Mouse (Mus musculus): ENCODE results near the gene Fam43a.

The Fam43a gene

GRCm38 (mm10) chr16:30595835-30596557 lies 3.5 kb upstream of the Fam43a start:
- no peak for DNase-seq (ENCODE audit: low spot score)

DNA sequence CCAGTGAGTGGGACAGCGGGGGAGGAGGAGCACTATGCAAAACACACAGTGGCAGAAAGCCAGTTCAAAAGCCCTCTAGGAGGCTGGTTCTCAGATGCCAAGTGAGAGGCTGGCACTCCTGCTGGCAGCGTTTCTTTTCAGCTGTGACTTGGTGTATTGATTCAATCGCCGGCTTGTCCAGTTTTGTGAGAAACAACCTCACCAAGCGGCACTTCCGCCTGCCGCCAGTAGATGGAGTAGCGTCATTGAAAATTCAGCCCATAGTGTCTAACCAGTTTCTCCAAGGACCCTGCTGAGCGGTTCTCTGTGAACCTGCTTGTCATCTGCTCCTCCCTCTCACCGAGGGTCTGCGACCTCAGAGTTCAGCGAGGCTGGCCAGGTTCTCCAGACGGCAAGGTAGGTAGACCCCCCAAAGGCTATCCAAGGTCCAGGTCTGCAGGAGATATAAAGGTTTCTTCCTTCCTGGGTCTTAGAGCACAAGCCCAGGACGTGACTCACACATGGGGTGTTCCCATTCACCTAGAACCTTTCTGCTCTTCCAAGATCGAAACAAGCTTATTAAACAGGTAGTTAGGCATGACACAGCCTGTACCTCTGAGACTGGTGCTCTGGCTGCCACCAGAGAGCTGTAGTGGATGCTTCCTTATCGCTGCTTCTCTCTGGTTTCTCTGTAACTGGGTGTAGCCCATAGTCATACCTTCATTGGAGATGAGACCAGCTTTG lies 2.4 kb upstream of the Fam43a start:
- peak; percentile 68 for DNase-seq (ENCODE audit: low spot score)

DNA sequence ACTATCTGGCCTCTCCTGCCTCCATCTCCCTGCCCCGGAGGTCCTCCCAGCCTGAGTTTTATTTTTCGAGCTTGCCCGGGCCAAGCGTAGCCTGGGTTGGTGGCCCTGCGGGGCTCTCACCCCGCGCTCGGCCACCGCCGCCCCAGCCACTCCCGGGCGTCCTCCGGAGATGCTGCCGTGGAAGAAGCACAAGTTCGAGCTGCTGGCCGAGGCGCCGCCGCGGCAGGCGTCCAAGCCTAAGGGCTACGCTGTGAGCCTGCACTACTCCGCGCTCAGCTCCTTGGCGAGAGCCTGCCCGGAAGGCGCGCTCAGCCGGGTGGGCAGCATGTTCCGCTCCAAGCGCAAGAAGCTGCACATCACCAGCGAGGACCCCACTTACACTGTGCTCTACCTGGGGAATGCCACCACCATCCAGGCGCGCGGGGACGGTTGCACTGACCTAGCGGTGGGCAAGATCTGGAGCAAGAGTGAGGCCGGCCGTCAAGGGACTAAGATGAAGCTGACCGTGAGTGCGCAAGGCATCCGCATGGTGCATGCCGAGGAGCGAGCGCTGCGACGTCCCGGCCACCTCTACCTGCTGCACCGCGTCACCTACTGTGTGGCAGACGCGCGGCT lies 1.0 kb downstream of the Fam43a start:
- DNase-seq (ENCODE audit: low spot score) = peak; percentile 27

GRCm38 (mm10) chr16:30601046-30601832 lies 1.7 kb downstream of the Fam43a start:
- peak; percentile 25 for DNase-seq (ENCODE audit: low spot score)

DNA sequence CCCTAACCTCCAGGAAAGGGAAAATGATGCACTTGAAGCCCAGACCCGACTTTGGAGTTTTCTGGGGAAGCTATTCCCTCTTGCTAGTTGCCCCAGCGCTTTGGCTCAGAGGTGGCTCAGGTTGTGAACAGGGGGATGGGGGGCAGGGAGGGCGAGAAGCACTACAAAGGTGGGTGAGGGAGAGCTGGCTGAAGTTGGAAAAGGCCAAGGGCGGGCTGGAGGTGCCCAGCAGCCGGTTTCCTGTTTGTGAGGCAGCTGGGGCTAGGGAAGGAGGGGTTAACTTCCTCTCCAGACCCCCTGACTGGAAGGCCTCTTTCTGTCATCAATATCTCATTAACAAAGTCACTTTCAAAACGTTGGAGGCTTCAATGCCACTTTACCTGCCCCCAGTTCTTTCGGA lies 2.4 kb downstream of the Fam43a start:
- DNase-seq (ENCODE audit: low spot score) = no peak

- DNase-seq (ENCODE audit: low spot score) = no peak
These were observed 3.4 kb downstream of the Fam43a start for GRCm38 (mm10) chr16:30602684-30603530.

DNA sequence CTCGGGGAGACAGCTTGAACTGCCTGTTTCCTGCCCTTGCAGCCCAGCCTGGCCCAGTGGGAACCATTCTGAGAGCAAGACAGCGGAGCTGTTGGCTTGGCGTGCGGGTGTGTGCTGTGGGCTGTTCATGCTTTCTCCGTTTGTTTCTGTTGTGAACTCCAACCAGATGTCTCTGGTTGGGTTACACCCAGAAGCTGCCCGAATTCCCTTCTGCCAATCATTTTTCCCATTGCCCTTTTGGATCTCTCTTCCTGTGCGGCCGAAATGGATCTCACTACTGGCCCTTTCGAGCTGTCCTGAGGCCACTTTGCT lies 4.0 kb downstream of the Fam43a start:
- DNase-seq (ENCODE audit: low spot score) = no peak

- DNase-seq (ENCODE audit: low spot score) = no peak
These were observed 4.7 kb downstream of the Fam43a start for GRCm38 (mm10) chr16:30604061-30604806.

DNA sequence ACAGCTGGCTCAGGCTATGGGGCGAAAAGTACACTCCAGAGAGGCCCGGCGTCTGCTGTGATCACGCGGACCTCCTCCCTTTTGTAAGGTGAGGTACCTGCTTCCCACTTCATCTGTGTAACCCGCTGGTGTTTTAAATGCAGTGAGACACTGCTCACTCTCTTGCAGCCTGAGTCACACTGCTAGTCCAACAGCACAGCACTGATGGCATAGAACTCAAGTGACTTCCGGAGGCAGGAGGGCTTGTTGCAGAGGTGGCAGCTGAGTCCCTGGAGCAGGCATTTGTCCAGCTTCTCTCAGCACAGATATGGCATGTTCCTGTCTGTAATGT lies 5.2 kb downstream of the Fam43a start:
- no peak for DNase-seq (ENCODE audit: low spot score)

DNA sequence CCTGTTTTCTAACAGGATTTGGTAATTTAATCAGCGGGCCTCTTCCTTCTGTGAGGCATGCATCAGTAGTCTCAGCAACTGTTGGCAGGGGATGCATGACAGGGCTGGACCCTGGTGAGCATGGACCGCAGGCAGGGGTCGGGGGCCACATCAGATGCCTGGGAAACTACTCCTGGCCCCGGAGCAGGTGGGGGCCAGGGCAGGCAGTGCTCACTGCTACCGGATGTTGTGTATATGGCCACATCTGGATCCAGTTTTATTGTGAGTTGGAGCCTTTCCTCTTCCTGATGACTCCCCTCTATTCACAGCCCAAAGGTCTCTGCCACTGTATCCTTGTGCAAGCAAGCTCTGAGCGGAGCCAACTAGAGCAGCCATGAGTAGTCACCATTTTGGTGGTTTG lies 6.0 kb downstream of the Fam43a start:
- DNase-seq (ENCODE audit: low spot score) = no peak

DNA sequence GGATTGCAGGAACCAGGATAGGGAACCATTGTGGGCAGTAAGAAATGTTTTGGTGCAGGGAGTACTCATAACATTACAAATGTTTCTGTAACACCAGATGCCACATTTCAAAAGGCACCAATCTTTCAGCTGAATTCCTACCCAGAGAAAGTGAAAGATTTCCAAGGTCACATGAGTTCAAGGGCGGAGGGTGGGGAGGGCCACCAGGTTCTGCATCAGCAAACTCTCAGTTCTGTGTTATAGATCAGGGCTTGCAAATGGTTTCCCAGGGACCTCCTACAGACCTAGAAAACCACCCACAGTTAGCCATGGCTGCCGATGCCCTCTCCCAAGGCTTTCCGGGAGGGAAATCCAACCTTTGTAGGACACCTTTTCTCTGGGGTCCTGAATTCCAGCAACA lies 8.3 kb downstream of the Fam43a start:
- no peak for DNase-seq (ENCODE audit: low spot score)

- DNase-seq (ENCODE audit: low spot score) = no peak
These were observed 11.8 kb downstream of the Fam43a start for GRCm38 (mm10) chr16:30611331-30611730.

DNA sequence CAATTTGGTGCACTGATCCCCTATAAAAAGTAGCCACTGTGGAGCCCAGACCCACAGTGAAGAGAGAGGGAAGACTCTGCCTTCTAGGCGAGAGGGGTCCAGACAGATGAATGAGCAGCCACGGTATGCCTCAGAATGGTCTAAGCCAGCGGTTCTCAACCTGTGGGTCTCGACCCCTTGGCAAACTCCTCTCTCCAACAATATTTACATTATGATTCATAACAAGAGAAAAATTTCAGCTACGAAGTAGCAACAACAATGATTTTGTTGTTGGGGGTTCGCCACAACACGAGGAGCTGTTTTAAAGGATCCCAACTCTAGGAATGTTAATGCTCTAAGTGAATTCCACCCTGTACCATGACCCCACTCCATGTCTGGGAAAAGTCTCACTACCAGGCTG lies 13.6 kb downstream of the Fam43a start:
- no peak for DNase-seq (ENCODE audit: low spot score)

- DNase-seq (ENCODE audit: low spot score) = no peak
These were observed 14.6 kb downstream of the Fam43a start for GRCm38 (mm10) chr16:30614122-30614521.

DNA sequence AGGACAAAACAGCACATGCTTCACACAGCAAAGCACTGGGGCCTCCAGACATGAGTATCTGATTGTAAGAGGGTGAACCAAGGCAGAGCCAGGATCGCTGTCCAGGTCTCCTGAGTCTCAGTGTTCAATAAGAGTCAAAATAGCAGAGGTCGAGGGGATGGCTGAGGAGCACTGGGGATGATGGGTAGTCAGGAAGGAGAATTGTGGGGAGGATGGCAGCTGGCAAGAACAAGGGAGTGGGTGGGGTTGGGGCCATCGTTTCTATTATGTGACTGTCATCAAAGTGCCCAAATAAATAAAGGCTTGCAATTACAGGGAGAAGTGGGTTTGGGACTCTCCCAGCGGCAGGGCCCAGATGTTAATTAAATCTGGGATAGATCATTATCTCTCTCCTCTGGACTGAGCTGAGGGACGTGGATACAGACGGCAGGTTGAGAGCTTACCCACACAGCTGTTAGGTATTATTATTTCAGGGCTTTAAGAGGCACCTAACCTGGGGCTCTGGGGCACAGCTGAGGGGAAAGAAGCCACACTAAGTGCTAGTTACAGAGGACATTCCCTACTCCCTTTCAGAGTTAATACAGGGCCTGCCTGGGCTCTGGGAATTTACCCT lies 15.3 kb downstream of the Fam43a start:
- no peak for DNase-seq (ENCODE audit: low spot score)

GRCm38 (mm10) chr16:30616281-30616680 lies 16.8 kb downstream of the Fam43a start:
- DNase-seq (ENCODE audit: low spot score) = no peak

- DNase-seq (ENCODE audit: low spot score) = no peak
These were observed 24.1 kb downstream of the Fam43a start for GRCm38 (mm10) chr16:30623645-30624044.

DNA sequence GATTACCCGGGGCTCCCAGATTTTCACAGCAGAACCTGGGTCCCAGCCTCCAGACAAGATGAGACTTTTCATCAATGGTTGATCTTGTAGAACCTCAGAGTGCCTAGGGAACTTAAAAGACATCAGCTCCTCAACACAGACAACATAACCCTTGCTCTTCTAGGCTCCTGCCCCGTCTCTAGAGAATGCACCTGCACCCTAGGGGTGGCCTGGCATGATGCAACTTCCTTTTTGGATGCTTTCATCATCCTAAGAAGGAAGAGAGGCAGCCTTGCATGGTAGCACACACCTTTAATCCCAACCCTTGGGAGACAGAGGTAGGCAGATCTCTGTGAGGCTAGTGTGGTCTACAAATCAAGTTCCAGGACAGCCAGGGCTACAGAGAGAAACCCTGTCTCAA lies 25.1 kb downstream of the Fam43a start:
- no peak for DNase-seq (ENCODE audit: low spot score)

DNA sequence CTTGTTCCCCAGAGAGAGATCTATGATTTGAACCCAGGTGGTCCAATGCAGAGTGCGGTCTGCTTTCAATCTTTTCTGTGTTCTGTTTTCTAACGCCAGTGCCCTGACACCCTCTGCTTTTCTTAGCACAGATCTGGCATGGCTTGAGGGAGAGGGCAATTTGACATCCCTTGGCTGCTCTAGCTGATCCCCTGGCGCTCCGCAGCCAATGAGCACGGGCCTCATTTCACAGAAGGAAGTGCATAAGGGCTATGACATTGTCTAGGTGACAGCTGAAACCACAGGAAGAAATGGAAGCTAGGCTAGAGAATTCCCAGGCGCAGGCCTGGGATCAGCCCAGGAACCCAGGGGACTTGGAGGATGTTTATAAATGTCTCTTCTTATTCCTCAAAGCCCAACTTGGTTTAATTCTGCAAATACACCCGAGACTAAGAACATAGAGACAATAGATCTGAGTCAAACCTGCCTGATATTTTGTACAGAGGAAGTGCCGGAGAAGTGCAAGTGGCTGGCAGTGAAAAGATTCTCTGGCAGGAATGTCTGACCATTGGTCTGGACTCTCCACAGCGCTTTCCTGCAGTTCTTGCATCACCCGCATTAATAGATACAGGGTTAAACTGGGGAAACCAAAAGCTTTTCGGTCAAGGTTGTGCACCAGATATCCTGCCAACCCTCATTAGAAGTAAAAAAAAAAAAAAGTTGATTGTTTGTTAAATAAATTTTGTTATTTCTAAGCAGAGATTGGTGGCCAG lies 28.2 kb downstream of the Fam43a start:
- no peak for DNase-seq (ENCODE audit: low spot score)

DNA sequence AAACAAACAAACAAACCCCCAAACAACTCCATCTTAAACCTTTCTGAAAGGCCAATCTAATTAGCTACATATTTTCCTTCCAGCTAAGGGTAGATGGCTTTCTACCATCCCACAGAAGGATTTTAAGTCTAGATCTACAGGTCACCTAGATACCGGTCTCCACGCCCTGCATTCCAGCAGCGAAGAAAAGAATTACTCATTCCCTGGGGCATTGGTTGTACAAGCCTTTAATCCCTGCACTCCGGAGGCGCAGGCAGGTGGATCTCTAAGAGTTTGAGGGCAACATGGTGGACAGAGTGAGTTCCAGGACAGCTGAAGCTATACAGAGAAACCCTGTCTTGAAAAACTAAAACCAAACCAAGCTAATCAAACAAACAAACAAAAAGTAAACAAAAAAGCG lies 28.9 kb downstream of the Fam43a start:
- no peak for DNase-seq (ENCODE audit: low spot score)
